Mouse (Mus musculus): ENCODE measurements around the gene Cnot6l. TPM values are rescaled to one million over a fixed set of nuclear protein-coding genes. Genes with fewer than 3 reads are reported as not detected.

Cnot6l gene
- total RNA-seq, 2 experiments from 2014 or later: 80.4 to 106 TPM

- DNase-seq: peak; percentile 59 to 71
These were observed 2.2 kb downstream of the Cnot6l start for GRCm38 (mm10) chr5:96161578-96162398.

GRCm38 (mm10) chr5:96161263-96161577 lies 2.8 kb downstream of the Cnot6l start:
- DNase-seq: no peak

GRCm38 (mm10) chr5:96160467-96161262 lies 3.3 kb downstream of the Cnot6l start:
- DNase-seq: peak; percentile 27 to 42

- DNase-seq: peak in 1 of 2 experiments; percentile 8
These were observed 21.6 kb downstream of the Cnot6l start for GRCm38 (mm10) chr5:96142351-96142750.

GRCm38 (mm10) chr5:96130683-96131082 lies 33.3 kb downstream of the Cnot6l start:
- no peak for DNase-seq

- no peak for DNase-seq
These were observed 37.1 kb downstream of the Cnot6l start for GRCm38 (mm10) chr5:96126856-96127255.

GRCm38 (mm10) chr5:96114943-96115342 lies 49.0 kb downstream of the Cnot6l start:
- no peak for DNase-seq

- DNase-seq: no peak
These were observed 59.3 kb downstream of the Cnot6l start for GRCm38 (mm10) chr5:96104644-96105043.

- no peak for DNase-seq
These were observed 72.5 kb downstream of the Cnot6l start for GRCm38 (mm10) chr5:96091468-96091867.

- DNase-seq: no peak
These were observed 78.6 kb downstream of the Cnot6l start for GRCm38 (mm10) chr5:96085324-96085723.

GRCm38 (mm10) chr5:96079026-96079425 lies 84.9 kb downstream of the Cnot6l start:
- DNase-seq: no peak

- no peak for DNase-seq
These were observed 98.4 kb downstream of the Cnot6l start for GRCm38 (mm10) chr5:96065591-96065990.

- no peak for DNase-seq
These were observed 121.5 kb downstream of the Cnot6l start for GRCm38 (mm10) chr5:96042492-96042891.

GRCm38 (mm10) chr5:96041507-96042104 lies 122.4 kb downstream of the Cnot6l start:
- no peak for DNase-seq

- no peak for DNase-seq
These were observed 124.7 kb downstream of the Cnot6l start for GRCm38 (mm10) chr5:96039188-96039840.

- DNase-seq: no peak
These were observed 126.3 kb downstream of the Cnot6l start for GRCm38 (mm10) chr5:96037684-96038121.

- DNase-seq: peak; percentile 4 to 5
These were observed 127.8 kb downstream of the Cnot6l start for GRCm38 (mm10) chr5:96036125-96036672.

GRCm38 (mm10) chr5:96034101-96034500 lies 129.9 kb downstream of the Cnot6l start:
- no peak for DNase-seq

GRCm38 (mm10) chr5:96029821-96030220 lies 134.2 kb downstream of the Cnot6l start:
- no peak for DNase-seq

Data from adrenal gland, postnatal 36 days (tissue).